Mouse (Mus musculus) cortical plate, adult 2 months (tissue): ENCODE results near the gene Arntl. TPM values are rescaled to one million over a fixed set of nuclear protein-coding genes. Genes with fewer than 3 reads are reported as not detected.
A peak's percentile ranks its signal among the peaks of the same experiment; 100 is the strongest.

Experiments used
- H3K27ac ChIP-seq: fragments of 200-500 bp; 2 replicates; pipeline ENCODE4 v1.5.1; 2012; ENCODE audit warnings: low read length, control low read depth, inconsistent platforms; ENCODE audit not compliant: insufficient read depth
- H3K4me1 ChIP-seq: fragments of 200-500 bp; 2 replicates; pipeline ENCODE4 v1.6.1; 2011; ENCODE audit warnings: low read length; ENCODE audit not compliant: control insufficient read depth, insufficient read depth
- H3K4me3 ChIP-seq: fragments of 200-500 bp; 2 replicates; pipeline ENCODE4 v1.5.1; 2011; ENCODE audit warnings: mild to moderate bottlenecking, low read length, control low read depth; ENCODE audit not compliant: insufficient read depth
- CTCF ChIP-seq: fragments of 200-500 bp; IDR thresholded peaks from 2 replicates; pipeline ENCODE4 v1.5.1; 2011; ENCODE audit warnings: mild to moderate bottlenecking, control low read depth, low read length; ENCODE audit not compliant: insufficient read depth; ENCODE audit errors: extremely low read depth
- POLR2A ChIP-seq: fragments of 200-500 bp; IDR thresholded peaks from 2 replicates; pipeline ENCODE4 v1.6.1; 2011; ENCODE audit warnings: mild to moderate bottlenecking, low read length, control low read depth; ENCODE audit not compliant: insufficient read depth; ENCODE audit errors: extremely low read depth
- polyA plus RNA-seq: library from polyadenylated mRNA; depleted of rRNA; stranded (reverse); fragments of >200 nt; gene quantifications from 2 replicates; pipeline ENCODE4 v1.2.3, GENCODE M21; 2012; rRNA removed

Arntl gene
- polyA plus RNA-seq, result 30.4 and 34.6 TPM in 2 replicates

- Histone ChIP-seq H3K4me1 (peaks cover 8% of the 10 kb centered on the region; the same call in 1 of the 2 replicates), H3K4me3 (peak within 1 kb of the TSS; percentile 94), H3K27ac (peak within 1 kb of the TSS; percentile 57)
- TF ChIP-seq CTCF (no peak), POLR2A (peak; percentile 90)
Measured at GRCm38 (mm10) chr7:113206644-113207470, at the start of gene Arntl. TSS of gene Arntl (plus strand) at chr7:113207465.

GRCm38 (mm10) chr7:113161077-113161698 is 46.1 kb upstream of the Arntl start:
- Histone ChIP-seq H3K4me3 (no peak overlapping the region), H3K4me1 (peaks cover 1% of the 10 kb centered on the region; the same call in 1 of the 2 replicates), H3K27ac (peak overlapping the region; percentile 18; the same call in 1 of the 2 replicates)
- TF ChIP-seq POLR2A, result no peak
- no peak for TF ChIP-seq CTCF

- no peak overlapping the region for H3K4me3 ChIP-seq
- TF ChIP-seq POLR2A, result no peak
- no peak for TF ChIP-seq CTCF
- H3K27ac ChIP-seq, result no peak overlapping the region
- peaks cover 1% of the 10 kb centered on the region; the same call in 1 of the 2 replicates for H3K4me1 ChIP-seq
Measured at GRCm38 (mm10) chr7:113164719-113165118, 42.5 kb upstream of the Arntl start.

- no peak overlapping the region for H3K4me3 ChIP-seq
- H3K27ac ChIP-seq, result no peak overlapping the region
- H3K4me1 ChIP-seq, result peaks cover 1% of the 10 kb centered on the region; the same call in 1 of the 2 replicates
- peak; percentile 59 for TF ChIP-seq CTCF
- no peak for TF ChIP-seq POLR2A
Measured at GRCm38 (mm10) chr7:113167092-113167491, 40.2 kb upstream of the Arntl start.

- Histone ChIP-seq H3K4me1 (peaks cover 1% of the 10 kb centered on the region; the same call in 1 of the 2 replicates), H3K4me3 (no peak overlapping the region), H3K27ac (0 out of 2 replicates have a peak overlapping the region, but pooled peaks have one; percentile 4)
- TF ChIP-seq POLR2A (no peak), CTCF (no peak)
Measured at GRCm38 (mm10) chr7:113168609-113169008, 38.7 kb upstream of the Arntl start.

- H3K4me3 ChIP-seq, result no peak overlapping the region
- no peaks in the 10 kb centered on the region for H3K4me1 ChIP-seq
- no peak overlapping the region for H3K27ac ChIP-seq
- TF ChIP-seq POLR2A, result no peak
- no peak for TF ChIP-seq CTCF
Measured at GRCm38 (mm10) chr7:113172425-113172824, 34.8 kb upstream of the Arntl start.

- H3K4me1 ChIP-seq, result no peaks in the 10 kb centered on the region
- H3K27ac ChIP-seq, result no peak overlapping the region
- no peak for TF ChIP-seq CTCF
- no peak overlapping the region for H3K4me3 ChIP-seq
Measured at GRCm38 (mm10) chr7:113175481-113175880, 31.8 kb upstream of the Arntl start.

- H3K27ac ChIP-seq, result no peak overlapping the region
- TF ChIP-seq CTCF (no peak), POLR2A (no peak)
- no peak overlapping the region for H3K4me3 ChIP-seq
- H3K4me1 ChIP-seq, result peaks cover 2% of the 10 kb centered on the region; the same call in 1 of the 2 replicates
Measured at GRCm38 (mm10) chr7:113178073-113178472, 29.2 kb upstream of the Arntl start.

GRCm38 (mm10) chr7:113183787-113184186 is 23.5 kb upstream of the Arntl start:
- Histone ChIP-seq H3K27ac (no peak overlapping the region), H3K4me1 (peaks cover 2% of the 10 kb centered on the region; the same call in 1 of the 2 replicates), H3K4me3 (no peak overlapping the region)
- TF ChIP-seq POLR2A (no peak), CTCF (no peak)
